In the genomic region with DNA sequence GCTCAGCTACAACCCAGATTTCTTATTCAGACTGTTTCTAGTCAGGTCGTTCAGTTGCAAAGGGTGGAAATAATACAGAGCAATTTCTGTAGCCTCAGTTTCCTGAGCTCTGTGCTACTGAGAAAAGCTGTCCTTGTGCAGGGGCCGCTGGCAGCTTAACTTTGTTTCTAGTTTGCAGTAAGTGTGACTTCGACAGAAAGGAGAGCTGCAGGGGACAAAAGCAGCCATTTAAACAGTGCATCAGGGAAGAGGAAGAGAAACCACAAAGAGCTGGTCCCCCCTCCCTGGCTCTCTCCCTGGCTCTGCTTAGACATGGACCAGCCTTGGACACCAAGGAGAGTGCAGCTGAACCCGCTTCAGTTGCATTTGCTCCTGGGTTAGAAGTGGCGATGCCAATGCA, we compare ENCODE assay signal across 24 mouse cellular contexts.
DNase-seq lines count a peak whose midpoint lies in the region; ATAC-seq and TF ChIP-seq lines count a peak whose summit lies in the region.
"Had no signal": no experiment of that assay in that cellular context is flagged by ENCODE, and none has a peak within 500 bp of the region (broad histone marks: within the 10 kb centered on the region; RNA-seq: fewer than 3 reads in every experiment).

No protein-coding gene starts in this region.

- no peak for TF ChIP-seq CTCF in spleen, adult 2 months (IDR thresholded peaks at IDR 0.05; ENCODE audit: extremely low read depth, insufficient read depth, insufficient read length, insufficient replicate concordance)

- H3K79me2 ChIP-seq in macrophage (ENCODE audit: inconsistent target): no peaks in the 10 kb centered on the region; the same call in 1 of the 2 replicates

- no peak for DNase-seq in spleen, adult 2 months (ENCODE audit: low read depth in 1 of 2, low spot score in 2 of 2)
- DNase-seq in spleen, postnatal 14 days (ENCODE audit: low spot score in 2 of 2): no peak
- DNase-seq in frontal cortex, adult 2 months (ENCODE audit: extremely low spot score in 1 of 2, low spot score in 1 of 2): no peak
- no peak for DNase-seq in layer of hippocampus, adult 18-20 months (ENCODE audit: low spot score in 2 of 2)
- no peak for DNase-seq in lung, postnatal 25 days (ENCODE audit: low spot score)
- DNase-seq: adrenal gland, postnatal 14 days; cerebellum, adult 18-20 months; cerebellum, postnatal 36 days; gastrocnemius, postnatal 25 days; kidney, adult 9 months; kidney, postnatal 36 days; liver, embryonic 13.5 days; right cerebral cortex, postnatal 14 days; thymus, postnatal 14 days had no signal

- no peak for TF ChIP-seq POLR2A in spleen, adult 2 months (IDR thresholded peaks at IDR 0.05; ENCODE audit: low read depth, low read length)

- no peaks in the 10 kb centered on the region for H3K36me3 ChIP-seq in spleen, adult 2 months (ENCODE audit: control insufficient read depth, insufficient read depth, low read length)
- no peaks in the 10 kb centered on the region for H3K36me3 ChIP-seq in macrophage (ENCODE audit: inconsistent target)
- H3K36me3 ChIP-seq: hindbrain, embryonic 12.5 days; intestine, embryonic 15.5 days; limb, embryonic 13.5 days; liver, embryonic 13.5 days; lung, embryonic 15.5 days; neural tube, embryonic 13.5 days had no signal

- peaks cover 38% of the 10 kb centered on the region for H3K4me1 ChIP-seq in spleen, adult 2 months (ENCODE audit: control insufficient read depth, insufficient read depth, insufficient read length)
- H3K4me1 ChIP-seq: lung, embryonic 15.5 days had no signal

- H3K27me3 ChIP-seq in spleen, adult 2 months (ENCODE audit: control insufficient read depth, insufficient read depth, low read length): no peaks in the 10 kb centered on the region
- H3K27me3 ChIP-seq: intestine, embryonic 15.5 days; limb, embryonic 13.5 days; liver, embryonic 13.5 days; lung, embryonic 15.5 days; megakaryocyte, embryonic 14.5 days; neural tube, embryonic 13.5 days had no signal

- WGBS in spleen, adult 2 months: 30% methylated on average over 5 of the region's 5 CpGs
- WGBS in macrophage (ENCODE audit: missing documents): 12% methylated on average over 5 of the region's 5 CpGs

- ATAC-seq in common myeloid progenitor, adult 5-6 weeks (replicated peaks; ENCODE audit: low read depth, poor library complexity, severe bottlenecking): peak; percentile 50
- ATAC-seq: forebrain, embryonic 14.5 days; intestine, embryonic 15.5 days had no signal

- no peak overlapping the region for H3K4me3 ChIP-seq in spleen, adult 2 months (ENCODE audit: extremely low read depth, insufficient read depth, insufficient read length)
- no peak overlapping the region for H3K4me3 ChIP-seq in macrophage (ENCODE audit: inconsistent target)
- H3K4me3 ChIP-seq: hindbrain, embryonic 12.5 days; intestine, embryonic 15.5 days; limb, embryonic 13.5 days; liver, embryonic 13.5 days; lung, embryonic 15.5 days; megakaryocyte, embryonic 14.5 days; neural tube, embryonic 13.5 days had no signal

- peak overlapping the region; percentile 69 for H3K27ac ChIP-seq in spleen, adult 2 months (ENCODE audit: insufficient read depth, low read length)
- 0 out of 2 replicates have a peak overlapping the region, but pooled peaks have one; percentile 21 for H3K27ac ChIP-seq in macrophage
- H3K27ac ChIP-seq: hindbrain, embryonic 12.5 days; intestine, embryonic 15.5 days; limb, embryonic 13.5 days; liver, embryonic 13.5 days; lung, embryonic 15.5 days; neural tube, embryonic 13.5 days; stomach, postnatal 0 days had no signal
